Mouse (Mus musculus): ENCODE data around the gene Dcaf15.

Gene Dcaf15

GRCm38 (mm10) chr8:84101476-84102270 lies 2.9 kb downstream of the Dcaf15 start:
- peak in 1 of 2 experiments; percentile 42 for DNase-seq

- no peak for DNase-seq
Measured at GRCm38 (mm10) chr8:84098376-84098775, 6.2 kb downstream of the Dcaf15 start.

- DNase-seq: peak in 1 of 2 experiments; percentile 10
Measured at GRCm38 (mm10) chr8:84096061-84096460, 8.5 kb downstream of the Dcaf15 start.

- peak in 1 of 2 experiments; percentile 6 for DNase-seq
Measured at GRCm38 (mm10) chr8:84090585-84090984, 14.0 kb downstream of the Dcaf15 start.

- no peak for DNase-seq
Measured at GRCm38 (mm10) chr8:84089277-84089676, 15.3 kb downstream of the Dcaf15 start.

GRCm38 (mm10) chr8:84087821-84088220 lies 16.7 kb downstream of the Dcaf15 start:
- DNase-seq: peak in 1 of 2 experiments; percentile 3

GRCm38 (mm10) chr8:84087156-84087555 lies 17.4 kb downstream of the Dcaf15 start:
- no peak for DNase-seq

GRCm38 (mm10) chr8:84084341-84085115 lies 20.0 kb downstream of the Dcaf15 start:
- no peak for DNase-seq

- no peak for DNase-seq
Measured at GRCm38 (mm10) chr8:84083829-84084241, 20.7 kb downstream of the Dcaf15 start.

GRCm38 (mm10) chr8:84079206-84079605 lies 25.4 kb downstream of the Dcaf15 start:
- no peak for DNase-seq

- DNase-seq: no peak
Measured at GRCm38 (mm10) chr8:84076849-84077248, 27.7 kb downstream of the Dcaf15 start.

GRCm38 (mm10) chr8:84076412-84076811 lies 28.2 kb downstream of the Dcaf15 start:
- DNase-seq: peak in 1 of 2 experiments; percentile 3

- DNase-seq: no peak
Measured at GRCm38 (mm10) chr8:84073230-84073976, 31.2 kb downstream of the Dcaf15 start.

- peak in 1 of 2 experiments; percentile 6 for DNase-seq
Measured at GRCm38 (mm10) chr8:84072321-84072720, 32.2 kb downstream of the Dcaf15 start.

GRCm38 (mm10) chr8:84071921-84072320 lies 32.6 kb downstream of the Dcaf15 start:
- peak in 1 of 2 experiments; percentile 7 for DNase-seq

- DNase-seq: peak in 1 of 2 experiments; percentile 22
Measured at GRCm38 (mm10) chr8:84070667-84071066, 33.9 kb downstream of the Dcaf15 start.

GRCm38 (mm10) chr8:84070241-84070640 lies 34.3 kb downstream of the Dcaf15 start:
- DNase-seq: peak in 1 of 2 experiments; percentile 5

GRCm38 (mm10) chr8:84069750-84070149 lies 34.8 kb downstream of the Dcaf15 start:
- DNase-seq: peak in 1 of 2 experiments; percentile 5

GRCm38 (mm10) chr8:84069169-84069568 lies 35.4 kb downstream of the Dcaf15 start:
- peak in 1 of 2 experiments; percentile 5 for DNase-seq

GRCm38 (mm10) chr8:84068316-84069035 lies 36.1 kb downstream of the Dcaf15 start:
- no peak for DNase-seq

- DNase-seq: no peak
Measured at GRCm38 (mm10) chr8:84067911-84068310, 36.7 kb downstream of the Dcaf15 start.

- DNase-seq: peak; percentile 97 to 98
Measured at GRCm38 (mm10) chr8:84067047-84067573, 37.5 kb downstream of the Dcaf15 start.
